Mouse (Mus musculus) forebrain, embryonic 14.5 days (tissue): ENCODE results near the gene Casz1. TPM values are rescaled to one million over a fixed set of nuclear protein-coding genes. Genes with fewer than 3 reads are reported as not detected.

Source experiments
- ATAC-seq: fragments of 200-750 bp; cut with Nextera tagmentation; 2 replicates; pipeline ENCODE4 v1.8.0; 2017; ENCODE audit warnings: mild to moderate bottlenecking, moderate library complexity
- DNase-seq: peaks from one replicate; pipeline ENCODE4 v3.0.0-alpha.2; 2015; ENCODE audit warnings: low spot score
- H3K27ac ChIP-seq: fragments of 300-500 bp; sonication (generic); 2 replicates; pipeline ENCODE4 v1.5.1; 2014; ENCODE audit warnings: low read depth, mild to moderate bottlenecking, control low read depth, low read length, moderate library complexity
- H3K27me3 ChIP-seq: fragments of 300-500 bp; sonication (generic); replicated peaks from 2 replicates; pipeline ENCODE4 v1.6.1; 2014; ENCODE audit warnings: low read length, control low read depth, mixed read lengths; ENCODE audit not compliant: control insufficient read depth, insufficient read depth
- H3K36me3 ChIP-seq: fragments of 300-500 bp; sonication (generic); 2 replicates; pipeline ENCODE4 v1.6.1; 2014; ENCODE audit warnings: low read length, control low read depth; ENCODE audit not compliant: control insufficient read depth, insufficient read depth
- H3K4me1 ChIP-seq: fragments of 300-500 bp; sonication (generic); 2 replicates; pipeline ENCODE4 v1.6.1; 2014; ENCODE audit warnings: antibody characterized with exemption, low read length, control low read depth; ENCODE audit not compliant: control insufficient read depth, insufficient read depth
- H3K4me2 ChIP-seq: fragments of 300-500 bp; sonication (generic); 2 replicates; pipeline ENCODE4 v1.6.1; 2014; ENCODE audit warnings: mild to moderate bottlenecking, control low read depth, low read length
- H3K4me3 ChIP-seq: fragments of 300-500 bp; sonication (generic); 2 replicates; pipeline ENCODE4 v1.5.1; 2014; ENCODE audit warnings: low read depth, low read length, control low read depth
- H3K9ac ChIP-seq: fragments of 300-500 bp; sonication (generic); 2 replicates; pipeline ENCODE4 v1.6.1; 2014; ENCODE audit warnings: mild to moderate bottlenecking, low read length, control low read depth, moderate library complexity
- H3K9me3 ChIP-seq: fragments of 300-500 bp; sonication (generic); replicated peaks from 2 replicates; pipeline ENCODE4 v1.6.1; 2016; ENCODE audit warnings: low read length, control low read depth, mixed read lengths; ENCODE audit not compliant: control insufficient read depth
- WGBS: fragments of 180-500 bp; shearing (Covaris S2); extraction: QIAGEN DNeasy Blood & Tissue Kit; methylation state at CpG from one replicate; pipeline ENCODE4 v1.1.7; 2014; 5-methylcytosine and 5-hydroxymethylcytosine counted together
- polyA plus RNA-seq: library from polyadenylated mRNA; unstranded; fragments of >200 nt; fragmentation: Nextera tagmentation; extraction: Ambion mirVana; gene quantifications from 2 replicates; pipeline ENCODE4 v1.2.1, GENCODE M21; 2014

The Casz1 gene
- polyA plus RNA-seq, 1 experiment from 2014 or later, result 0.57 TPM

- Histone ChIP-seq H3K4me2 (peak overlapping the region; percentile 60), H3K9me3 (no peaks in the 10 kb centered on the region), H3K4me3 (peak overlapping the region; percentile 26), H3K9ac (peak overlapping the region; percentile 62), H3K27ac (peak overlapping the region; percentile 41; the same call in 1 of the 2 replicates), H3K27me3 (no peaks in the 10 kb centered on the region), H3K4me1 (peaks cover 21% of the 10 kb centered on the region), H3K36me3 (no peaks in the 10 kb centered on the region)
- WGBS, result 3% methylated on average over 50 of the region's 52 CpGs
- DNase-seq (peak; percentile 63), ATAC-seq (peak; percentile 74)
Measured at GRCm38 (mm10) chr4:148890892-148891838, 86.9 kb downstream of the Casz1 start.

GRCm38 (mm10) chr4:148896125-148896524 is 91.9 kb downstream of the Casz1 start:
- H3K9ac ChIP-seq, result no peak overlapping the region
- ATAC-seq, result no peak
- no peak overlapping the region for H3K27ac ChIP-seq
- H3K4me3 ChIP-seq, result no peak overlapping the region
- no peak for DNase-seq
- H3K27me3 ChIP-seq, result 0 out of 2 replicates have a peak, but pooled peaks cover 18% of the 10 kb centered on the region
- no peaks in the 10 kb centered on the region for H3K36me3 ChIP-seq
- WGBS, result 62% methylated on average over 6 of the region's 6 CpGs
- peaks cover 6% of the 10 kb centered on the region for H3K4me1 ChIP-seq
- H3K4me2 ChIP-seq, result no peak overlapping the region
- no peaks in the 10 kb centered on the region for H3K9me3 ChIP-seq

GRCm38 (mm10) chr4:148899927-148900294 is 95.7 kb downstream of the Casz1 start:
- H3K4me2 ChIP-seq, result peak overlapping the region; percentile 97

GRCm38 (mm10) chr4:148900295-148901211 is 96.3 kb downstream of the Casz1 start:
- WGBS, result under 1% methylated on average over 77 of the region's 123 CpGs
- Histone ChIP-seq H3K27me3 (peaks cover 37% of the 10 kb centered on the region), H3K4me2 (peak overlapping the region; percentile 97), H3K27ac (no peak overlapping the region; the same call in 1 of the 2 replicates), H3K9me3 (no peaks in the 10 kb centered on the region), H3K36me3 (no peaks in the 10 kb centered on the region), H3K9ac (peak overlapping the region; percentile 62), H3K4me3 (peak overlapping the region; percentile 61), H3K4me1 (peaks cover 4% of the 10 kb centered on the region; the same call in 1 of the 2 replicates)
- ATAC-seq (peak; percentile 86), DNase-seq (peak; percentile 85)

More at GRCm38 (mm10) chr4:148899927-148900294, 95.7 kb downstream of the Casz1 start:
- no peak overlapping the region for H3K27ac ChIP-seq
- ATAC-seq (no peak), DNase-seq (no peak)
- 14% methylated on average over 1 of the region's 1 CpGs for WGBS
- peaks cover 37% of the 10 kb centered on the region for H3K27me3 ChIP-seq
- peaks cover 4% of the 10 kb centered on the region; the same call in 1 of the 2 replicates for H3K4me1 ChIP-seq
- H3K9ac ChIP-seq, result no peak overlapping the region
- H3K9me3 ChIP-seq, result no peaks in the 10 kb centered on the region
- no peaks in the 10 kb centered on the region for H3K36me3 ChIP-seq
- H3K4me3 ChIP-seq, result peak overlapping the region; percentile 61

GRCm38 (mm10) chr4:148901275-148902052 is 97.2 kb downstream of the Casz1 start:
- ATAC-seq (peak; percentile 40), DNase-seq (no peak)
- peak overlapping the region; percentile 61 for H3K4me3 ChIP-seq
- WGBS, result under 1% methylated on average over 63 of the region's 64 CpGs
- peaks cover 37% of the 10 kb centered on the region for H3K27me3 ChIP-seq
- no peaks in the 10 kb centered on the region for H3K36me3 ChIP-seq
- H3K9ac ChIP-seq, result peak overlapping the region; percentile 62
- peak overlapping the region; percentile 97 for H3K4me2 ChIP-seq
- no peaks in the 10 kb centered on the region for H3K9me3 ChIP-seq
- no peak overlapping the region for H3K27ac ChIP-seq
- H3K4me1 ChIP-seq, result peaks cover 4% of the 10 kb centered on the region; the same call in 1 of the 2 replicates

DNA sequence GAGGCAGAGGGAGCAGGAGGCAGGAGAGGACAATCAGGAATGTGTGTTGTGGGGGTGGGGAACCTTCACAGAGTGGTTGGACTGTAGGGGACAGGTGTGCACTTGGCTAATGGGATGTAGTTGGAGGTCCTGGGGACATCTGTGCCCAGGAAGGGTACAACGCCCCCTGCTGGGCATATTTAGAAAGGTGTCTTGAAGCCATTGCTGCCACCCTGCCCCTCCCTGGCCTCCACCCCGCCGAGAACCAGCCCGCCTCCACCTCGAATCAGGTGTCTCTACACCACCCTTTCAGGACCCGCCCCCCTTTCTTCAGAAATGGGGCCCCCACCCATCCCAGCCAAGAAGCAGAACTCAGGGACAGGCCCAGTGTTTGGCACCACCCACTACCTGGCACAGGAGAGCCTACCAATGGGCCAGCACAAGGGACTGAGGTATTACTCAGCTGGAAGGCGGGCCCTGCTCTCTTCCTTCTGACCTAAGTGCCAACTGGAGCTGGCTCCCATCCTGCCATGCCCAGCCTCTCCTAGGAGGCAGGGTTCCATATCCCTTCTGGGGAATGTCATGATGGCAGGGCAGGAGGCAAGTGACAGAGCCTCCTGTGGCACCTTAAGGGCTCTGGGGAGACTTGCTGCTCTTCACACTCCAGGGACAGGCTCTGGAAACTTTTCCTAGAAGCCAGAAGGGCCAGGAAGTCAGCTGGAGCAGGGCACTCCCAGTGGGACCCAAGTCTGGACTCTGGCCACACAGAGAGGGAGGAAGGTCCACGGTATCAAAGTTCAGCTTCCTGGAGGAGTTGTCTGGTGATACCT is 98.9 kb downstream of the Casz1 start:
- H3K27ac ChIP-seq, result no peak overlapping the region
- WGBS, result 28% methylated on average over 8 of the region's 8 CpGs
- no peak overlapping the region for H3K9ac ChIP-seq
- no peak overlapping the region for H3K4me3 ChIP-seq
- H3K36me3 ChIP-seq, result no peaks in the 10 kb centered on the region
- H3K4me2 ChIP-seq, result no peak overlapping the region
- H3K9me3 ChIP-seq, result no peaks in the 10 kb centered on the region
- ATAC-seq (no peak), DNase-seq (no peak)
- peaks cover 4% of the 10 kb centered on the region; the same call in 1 of the 2 replicates for H3K4me1 ChIP-seq
- H3K27me3 ChIP-seq, result peaks cover 32% of the 10 kb centered on the region

DNA sequence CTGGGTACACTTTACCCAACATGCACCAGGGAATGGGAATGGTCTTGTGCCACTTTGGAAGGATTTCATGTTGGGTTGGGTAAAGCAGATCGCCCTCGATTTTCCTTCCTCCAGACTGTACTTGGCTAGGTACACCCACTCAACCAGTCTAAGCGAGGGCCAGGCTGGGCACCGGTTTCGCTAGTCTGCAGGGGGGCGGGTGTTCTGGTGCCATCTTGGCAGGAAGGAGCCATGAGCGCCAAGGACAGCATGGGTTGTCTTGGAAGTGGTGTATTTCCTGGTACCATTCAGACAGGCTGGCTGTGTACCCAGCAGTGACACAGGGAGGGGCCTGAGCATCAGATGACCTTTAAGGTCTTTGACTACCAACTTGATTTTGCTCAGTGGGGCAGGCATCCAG is 101.1 kb downstream of the Casz1 start:
- no peaks in the 10 kb centered on the region for H3K36me3 ChIP-seq
- ATAC-seq (no peak), DNase-seq (no peak)
- no peak overlapping the region for H3K27ac ChIP-seq
- no peak overlapping the region for H3K9ac ChIP-seq
- peaks cover 20% of the 10 kb centered on the region for H3K27me3 ChIP-seq
- no peak overlapping the region for H3K4me2 ChIP-seq
- WGBS, result 93% methylated on average over 7 of the region's 7 CpGs
- H3K4me3 ChIP-seq, result no peak overlapping the region
- H3K4me1 ChIP-seq, result peaks cover 4% of the 10 kb centered on the region; the same call in 1 of the 2 replicates
- no peaks in the 10 kb centered on the region for H3K9me3 ChIP-seq
